Mouse (Mus musculus): ENCODE results near the gene Pcca.

Pcca gene

GRCm38 (mm10) chr14:122883821-122884584 is 349.9 kb downstream of the Pcca start:
- DNase-seq (ENCODE audit: low read depth, low spot score), result no peak

- no peak for DNase-seq (ENCODE audit: low read depth, low spot score)
Measured at GRCm38 (mm10) chr14:122885893-122886292, 351.8 kb downstream of the Pcca start.

GRCm38 (mm10) chr14:122887278-122887677 is 353.2 kb downstream of the Pcca start:
- no peak for DNase-seq (ENCODE audit: low read depth, low spot score)

GRCm38 (mm10) chr14:122887702-122888479 is 353.8 kb downstream of the Pcca start:
- DNase-seq (ENCODE audit: low read depth, low spot score), result no peak

- DNase-seq (ENCODE audit: low read depth, low spot score), result no peak
Measured at GRCm38 (mm10) chr14:122888480-122888872, 354.4 kb downstream of the Pcca start.

GRCm38 (mm10) chr14:122891470-122891968 is 357.4 kb downstream of the Pcca start:
- no peak for DNase-seq (ENCODE audit: low read depth, low spot score)

- DNase-seq (ENCODE audit: low read depth, low spot score), result no peak
Measured at GRCm38 (mm10) chr14:122896106-122896505, 362.0 kb downstream of the Pcca start.

GRCm38 (mm10) chr14:122898550-122898949 is 364.4 kb downstream of the Pcca start:
- DNase-seq (ENCODE audit: low read depth, low spot score), result no peak

- DNase-seq (ENCODE audit: low read depth, low spot score), result no peak
Measured at GRCm38 (mm10) chr14:122900679-122901078, 366.6 kb downstream of the Pcca start.

- no peak for DNase-seq (ENCODE audit: low read depth, low spot score)
Measured at GRCm38 (mm10) chr14:122901177-122901576, 367.1 kb downstream of the Pcca start.

- DNase-seq (ENCODE audit: low read depth, low spot score), result no peak
Measured at GRCm38 (mm10) chr14:122901715-122902114, 367.6 kb downstream of the Pcca start.

GRCm38 (mm10) chr14:122902136-122902535 is 368.0 kb downstream of the Pcca start:
- DNase-seq (ENCODE audit: low read depth, low spot score), result no peak

GRCm38 (mm10) chr14:122902884-122903283 is 368.8 kb downstream of the Pcca start:
- no peak for DNase-seq (ENCODE audit: low read depth, low spot score)

GRCm38 (mm10) chr14:122903923-122904351 is 369.8 kb downstream of the Pcca start:
- no peak for DNase-seq (ENCODE audit: low read depth, low spot score)

GRCm38 (mm10) chr14:122905007-122905406 is 370.9 kb downstream of the Pcca start:
- no peak for DNase-seq (ENCODE audit: low read depth, low spot score)

- DNase-seq (ENCODE audit: low read depth, low spot score), result no peak
Measured at GRCm38 (mm10) chr14:122908075-122908474, 374.0 kb downstream of the Pcca start.

- DNase-seq (ENCODE audit: low read depth, low spot score), result no peak
Measured at GRCm38 (mm10) chr14:122909368-122910091, 375.4 kb downstream of the Pcca start.

- no peak for DNase-seq (ENCODE audit: low read depth, low spot score)
Measured at GRCm38 (mm10) chr14:122911265-122911664, 377.1 kb downstream of the Pcca start.

- DNase-seq (ENCODE audit: low read depth, low spot score), result no peak
Measured at GRCm38 (mm10) chr14:122912137-122912536, 378.0 kb downstream of the Pcca start.

- DNase-seq (ENCODE audit: low read depth, low spot score), result peak; percentile 72
Measured at GRCm38 (mm10) chr14:122912812-122913498, 378.8 kb downstream of the Pcca start.

GRCm38 (mm10) chr14:122913657-122914056 is 379.5 kb downstream of the Pcca start, which contains the start of gene Ggact:
Gene Ggact (minus strand): TSS chr14:122913757.
- no peak for DNase-seq (ENCODE audit: low read depth, low spot score)

Measured in WW6 (cell line).